Mouse (Mus musculus): Measurements from ENCODE around the gene Cdon.

DNA sequence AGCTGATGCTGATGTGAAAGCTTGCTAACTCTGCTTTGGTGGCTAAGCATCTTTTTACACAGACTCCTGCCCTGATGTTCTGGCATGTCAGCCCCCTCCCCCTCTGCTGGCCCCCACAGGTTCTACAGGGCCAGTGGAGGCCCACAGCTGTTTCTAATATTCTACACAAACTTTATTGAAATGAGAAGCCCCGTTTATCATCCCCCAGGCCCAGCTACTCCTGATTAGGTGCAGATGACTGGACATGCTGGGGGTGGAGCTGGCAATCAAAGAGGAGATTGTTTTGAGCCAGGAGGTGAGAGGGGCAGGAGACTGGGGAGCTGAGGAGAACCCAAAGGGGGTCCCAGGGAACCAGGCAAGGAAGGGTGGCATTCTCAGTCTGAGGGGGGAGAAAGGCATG is 108.9 kb downstream of the Cdon start:
- TF ChIP-seq CTCF (IDR thresholded peaks at IDR 0.05; ENCODE audit: borderline replicate concordance, insufficient read depth, low read length) (no peak), POLR2A (IDR thresholded peaks at IDR 0.05; ENCODE audit: low read depth, low read length) (no peak)

Data from embryonic fibroblast, embryonic 13.5 days (primary cell).